Mouse (Mus musculus): ENCODE results near the gene Dtx2.

- TF ChIP-seq HCFC1 (IDR thresholded peaks at IDR 0.05; ENCODE audit: borderline replicate concordance, insufficient read depth, low read length), result no peak
- TF ChIP-seq ZNF384 (IDR thresholded peaks at IDR 0.05; ENCODE audit: low read depth, low read length), result no peak
Measured at GRCm38 (mm10) chr5:135958367-135958766, 36.2 kb upstream of the Dtx2 start.
